9 mouse cellular contexts compared by ENCODE assay signal in genomic region chr2:129529297-129530209, GRCm38 (mm10). TPM values are rescaled to one million over a fixed set of nuclear protein-coding genes. Genes with fewer than 3 reads are reported as not detected.
DNase-seq lines count a peak whose midpoint lies in the region; ATAC-seq lines count a peak whose summit lies in the region.
"Had no signal": no experiment of that assay in that cellular context is flagged by ENCODE, and none has a peak within 500 bp of the region (broad histone marks: within the 10 kb centered on the region; RNA-seq: fewer than 3 reads in every experiment).

No protein-coding gene starts in this region.

- no peak overlapping the region for H3K9ac ChIP-seq in embryonic facial prominence, embryonic 11.5 days (replicated peaks; ENCODE audit: low read length)
- H3K9ac ChIP-seq in midbrain, embryonic 15.5 days: no peak overlapping the region

- no peaks in the 10 kb centered on the region for H3K27me3 ChIP-seq in embryonic facial prominence, embryonic 11.5 days (ENCODE audit: control insufficient read depth, insufficient read depth, low read length)
- peaks cover 68% of the 10 kb centered on the region for H3K27me3 ChIP-seq in hindbrain, embryonic 10.5 days (ENCODE audit: insufficient read depth, poor library complexity, severe bottlenecking)
- H3K27me3 ChIP-seq in midbrain, embryonic 15.5 days (replicated peaks): no peaks in the 10 kb centered on the region

- no peaks in the 10 kb centered on the region for H3K4me1 ChIP-seq in embryonic facial prominence, embryonic 11.5 days (ENCODE audit: control insufficient read depth, insufficient read depth, low read length)
- peaks cover 23% of the 10 kb centered on the region for H3K4me1 ChIP-seq in hindbrain, embryonic 10.5 days (replicated peaks)
- H3K4me1 ChIP-seq in midbrain, embryonic 15.5 days: no peaks in the 10 kb centered on the region

- H3K27ac ChIP-seq in embryonic facial prominence, embryonic 11.5 days (replicated peaks; ENCODE audit: low read depth, low read length): no peak overlapping the region
- H3K27ac ChIP-seq in hindbrain, embryonic 10.5 days: peak overlapping the region; percentile 76
- no peak overlapping the region for H3K27ac ChIP-seq in midbrain, embryonic 15.5 days

- DNase-seq in left cerebral cortex, postnatal 25 days (ENCODE audit: low spot score in 2 of 2): peak; percentile 30 to 45
- DNase-seq in left cerebral cortex, adult 11 months (ENCODE audit: low spot score): no peak
- peak; percentile 89 for DNase-seq in cerebellum, adult 11 months
- peak; percentile 18 for DNase-seq in embryonic facial prominence, embryonic 11.5 days (ENCODE audit: low spot score)
- peak; percentile 74 for DNase-seq in hindbrain, embryonic 10.5 days (ENCODE audit: low spot score)
- DNase-seq in T-cell, adult 2 months (ENCODE audit: low spot score): no peak
- no peak for DNase-seq in kidney, postnatal 14 days

- intact Hi-C loops in left cerebral cortex, postnatal 25 days (cut with DNase I): no loop called here

- H3K4me3 ChIP-seq in embryonic facial prominence, embryonic 11.5 days (ENCODE audit: low read depth, low read length): no peak overlapping the region
- peak overlapping the region; percentile 13; the same call in 1 of the 2 replicates for H3K4me3 ChIP-seq in hindbrain, embryonic 10.5 days
- H3K4me3 ChIP-seq in midbrain, embryonic 15.5 days: no peak overlapping the region

- no peaks in the 10 kb centered on the region for H3K9me3 ChIP-seq in embryonic facial prominence, embryonic 11.5 days (replicated peaks; ENCODE audit: control insufficient read depth, low read length)
- H3K9me3 ChIP-seq in hindbrain, embryonic 10.5 days: no peaks in the 10 kb centered on the region
- H3K9me3 ChIP-seq in midbrain, embryonic 15.5 days: no peaks in the 10 kb centered on the region

- no peak overlapping the region for H3K4me2 ChIP-seq in embryonic facial prominence, embryonic 11.5 days (ENCODE audit: low read depth, low read length)
- H3K4me2 ChIP-seq in midbrain, embryonic 15.5 days: no peak overlapping the region

- ATAC-seq in embryonic facial prominence, embryonic 11.5 days (replicated peaks; ENCODE audit: insufficient number of reproducible peaks, low FRiP score, low TSS enrichment, low read depth): 0 out of 2 replicates have a peak, but pooled peaks have one; percentile 56
- peak; percentile 54; the same call in 1 of the 2 replicates for ATAC-seq in midbrain, embryonic 15.5 days (replicated peaks)

- 22% methylated on average over 14 of the region's 14 CpGs for WGBS in embryonic facial prominence, embryonic 11.5 days
- 26% methylated on average over 14 of the region's 14 CpGs for WGBS in hindbrain, embryonic 10.5 days
- 35% methylated on average over 14 of the region's 14 CpGs for WGBS in midbrain, embryonic 15.5 days

- no peaks in the 10 kb centered on the region for H3K36me3 ChIP-seq in embryonic facial prominence, embryonic 11.5 days (replicated peaks; ENCODE audit: control insufficient read depth, insufficient read depth, low read depth, low read length)
- H3K36me3 ChIP-seq in hindbrain, embryonic 10.5 days: no peaks in the 10 kb centered on the region
- no peaks in the 10 kb centered on the region for H3K36me3 ChIP-seq in midbrain, embryonic 15.5 days (replicated peaks)

RNA-seq across cellular contexts. Expression of gene F830045P16Rik, which starts 6.8 kb away (rescaled TPM):
- total RNA-seq in left cerebral cortex, postnatal 25 days (2021): under 1 TPM; 0.60 to 0.66 TPM
- not detected in 2 replicates for polyA plus RNA-seq in embryonic facial prominence, embryonic 11.5 days (2014; fragmentation: Nextera tagmentation; extraction: Ambion mirVana)
- polyA plus RNA-seq in hindbrain, embryonic 10.5 days (2016; fragmentation: Nextera tagmentation; extraction: Ambion mirVana): not detected in 2 replicates
- polyA plus RNA-seq in midbrain, embryonic 15.5 days (2015; fragmentation: Nextera tagmentation; extraction: Ambion mirVana): not detected in 2 replicates
- polyA plus RNA-seq: heart, embryonic 16.5 days had no signal

Comparison
In these comparisons a context has a peak if more than half of its experiments do, and no peak if none do; other contexts are left out.
1. DNase-seq: peak in left cerebral cortex, postnatal 25 days (2 of 2), cerebellum, adult 11 months (single experiment), embryonic facial prominence, embryonic 11.5 days (single experiment) and hindbrain, embryonic 10.5 days (single experiment); none in left cerebral cortex, adult 11 months (single experiment), T-cell, adult 2 months (single experiment) and kidney, postnatal 14 days (single experiment).